Mouse (Mus musculus) CH12.LX (cell line): Measurements from ENCODE around the gene Slc27a1. TPM values are rescaled to one million over a fixed set of nuclear protein-coding genes. Genes with fewer than 3 reads are reported as not detected.

Source experiments
- DNase-seq: peaks from one replicate; pipeline ENCODE4 v3.0.0-alpha.2; 2013; ENCODE audit errors: extremely low read depth
- H3K27ac ChIP-seq: 2 replicates; pipeline ENCODE4 v1.5.1; 2012; ENCODE audit warnings: low read depth, mild to moderate bottlenecking, control low read depth, moderate library complexity; ENCODE audit not compliant: insufficient read depth
- H3K27me3 ChIP-seq: replicated peaks from 2 replicates; pipeline ENCODE3; 2012; ENCODE audit warnings: inconsistent platforms
- H3K36me3 ChIP-seq, 2 experiments: replicated peaks in 1 of 2; 2 replicates each; pipeline versions ENCODE3 to v1.6.1; 2012; ENCODE audit warnings: inconsistent platforms in 1 of 2, low read length in 1 of 2, mild to moderate bottlenecking in 1 of 2, mixed read lengths in 1 of 2, moderate library complexity in 1 of 2; ENCODE audit not compliant: control insufficient read depth in 1 of 2, insufficient read depth in 1 of 2
- H3K4me1 ChIP-seq, 2 experiments: 2 replicates each; pipeline ENCODE4 v1.6.1; 2012; ENCODE audit warnings: inconsistent platforms in 1 of 2, moderate library complexity in 1 of 2; ENCODE audit not compliant: insufficient read depth in 2 of 2, control insufficient read depth in 1 of 2
- H3K4me2 ChIP-seq: 2 replicates; pipeline ENCODE4 v1.6.1; 2012; ENCODE audit warnings: low read depth, mild to moderate bottlenecking, control low read depth; ENCODE audit not compliant: poor library complexity, insufficient read depth, severe bottlenecking
- H3K4me3 ChIP-seq, 3 experiments: fragments of 150-350 bp in 1 of 3; sonication (generic) in 1 of 3; replicated peaks in 1 of 3; 2 replicates each; pipeline versions ENCODE3 to v1.5.1; 2011 to 2012; ENCODE audit warnings: low read depth in 2 of 3, low read length in 2 of 3, mild to moderate bottlenecking in 2 of 3, moderate library complexity in 2 of 3, control low read depth in 1 of 3, improper control_type of control experiment in 1 of 3, inconsistent platforms in 1 of 3, mixed read lengths in 1 of 3; ENCODE audit not compliant: poor library complexity in 1 of 3
- H3K79me2 ChIP-seq: replicated peaks from 2 replicates; pipeline ENCODE4 v1.6.1; 2012; ENCODE audit warnings: mild to moderate bottlenecking, moderate library complexity; ENCODE audit not compliant: control insufficient read depth, poor library complexity, insufficient read depth, severe bottlenecking; ENCODE audit errors: extremely low read depth
- H3K9ac ChIP-seq: 2 replicates; pipeline ENCODE4 v1.6.1; 2012; ENCODE audit warnings: low read depth, mild to moderate bottlenecking, control low read depth, moderate library complexity; ENCODE audit not compliant: insufficient read depth
- H3K9me3 ChIP-seq: replicated peaks from 2 replicates; pipeline ENCODE3; 2012; ENCODE audit warnings: low read length, inconsistent platforms, mixed read lengths
- EP300 ChIP-seq: IDR thresholded peaks from 2 replicates; pipeline ENCODE4 v1.6.1; 2011; ENCODE audit warnings: low read length, improper control_type of control experiment
- HCFC1 ChIP-seq: IDR thresholded peaks from 2 replicates; pipeline ENCODE4 v1.6.1; 2012; ENCODE audit warnings: low read depth, mild to moderate bottlenecking, inconsistent platforms, low read length, improper control_type of control experiment
- IRF4 ChIP-seq: IDR thresholded peaks from 2 replicates; pipeline ENCODE4 v1.6.1; 2014; ENCODE audit warnings: low read depth, mild to moderate bottlenecking, inconsistent platforms, low read length, improper control_type of control experiment
- MAFK ChIP-seq: IDR thresholded peaks from 2 replicates; pipeline ENCODE4 v1.6.1; 2011; ENCODE audit warnings: low read length, improper control_type of control experiment; ENCODE audit not compliant: insufficient replicate concordance
- MAX ChIP-seq: IDR thresholded peaks from 2 replicates; pipeline ENCODE4 v1.6.1; 2011; ENCODE audit warnings: low read length, improper control_type of control experiment
- NELFE ChIP-seq: IDR thresholded peaks from 2 replicates; pipeline ENCODE4 v1.6.1; 2011; ENCODE audit warnings: low read depth, low read length, improper control_type of control experiment
- NRF1 ChIP-seq: IDR thresholded peaks from 2 replicates; pipeline ENCODE4 v1.6.1; 2014; ENCODE audit warnings: low read depth, mild to moderate bottlenecking, inconsistent platforms, low read length, improper control_type of control experiment, moderate library complexity
- PAX5 ChIP-seq: IDR thresholded peaks from 2 replicates; pipeline ENCODE4 v1.6.1; 2012; ENCODE audit warnings: low read length, inconsistent platforms, mixed read lengths
- POLR2A ChIP-seq: IDR thresholded peaks from 2 replicates; pipeline ENCODE4 v1.6.1; 2011; ENCODE audit warnings: low read depth, mild to moderate bottlenecking, improper control_type of control experiment, low read length
- POLR2AphosphoS2 ChIP-seq: IDR thresholded peaks from 2 replicates; pipeline ENCODE4 v1.6.1; 2011; ENCODE audit warnings: low read depth, low read length, improper control_type of control experiment
- RCOR1 ChIP-seq: conservative IDR thresholded peaks from 2 replicates; pipeline ENCODE4 v1.6.1; 2012; ENCODE audit warnings: low read depth, mild to moderate bottlenecking, inconsistent platforms, low read length, improper control_type of control experiment
- UBTF ChIP-seq: IDR thresholded peaks from 2 replicates; pipeline ENCODE4 v1.6.1; 2012; ENCODE audit warnings: low read depth, mild to moderate bottlenecking, inconsistent platforms, low read length, improper control_type of control experiment, moderate library complexity
- USF1 ChIP-seq: IDR thresholded peaks from 2 replicates; pipeline ENCODE4 v1.6.1; 2014; ENCODE audit warnings: low read depth, mild to moderate bottlenecking, inconsistent platforms, low read length, improper control_type of control experiment
- USF2 ChIP-seq: conservative IDR thresholded peaks from 2 replicates; pipeline ENCODE4 v1.6.1; 2011; ENCODE audit warnings: low read depth, low read length, improper control_type of control experiment
- ZC3H11A ChIP-seq: IDR thresholded peaks from 2 replicates; pipeline ENCODE4 v1.6.1; 2012; ENCODE audit warnings: low read depth, mild to moderate bottlenecking, inconsistent platforms, low read length, improper control_type of control experiment
- dilution Hi-C: fragments of 300-500 bp; cut with MboI; formaldehyde crosslinking; loops from 2 replicates; pipeline ENCODE4 v1.14.3; 2020; ENCODE audit warnings: low sequenced_read_pairs; ENCODE audit not compliant: extremely low pct_unique_long_range_greater_than_20kb, extremely low pct_ligation_motif_present
- in situ Hi-C: fragments of 300-500 bp; cut with MboI; formaldehyde crosslinking; loops from 3 replicates; pipeline ENCODE4 v1.14.3; 2019; ENCODE audit warnings: low sequenced_read_pairs, low pct_ligation_motif_present, low pct_unique_long_range_greater_than_20kb, mixed read lengths
- polyA plus RNA-seq: library from polyadenylated mRNA; unstranded; fragments of >175 nt; gene quantifications from 2 replicates; pipeline ENCODE4 v1.2.1, GENCODE M21; 2012; ENCODE audit warnings: low read depth; ENCODE audit not compliant: insufficient read length
- total RNA-seq, 2 experiments: library from RNA; depleted of rRNA; stranded (reverse); fragments of 300-350 nt in 1 of 2; fragments of >200 nt in 1 of 2; gene quantifications; 2 replicates each; pipeline ENCODE4 v1.2.3; 2012 to 2014

The Slc27a1 gene
- total and polyA plus RNA-seq, 3 experiments: 1.8 to 4.0 (median 2.4) TPM

GRCm38 (mm10) chr8:71567587-71567986 lies 1.1 kb upstream of the Slc27a1 start:
- dilution Hi-C loops: no loop called here
- H3K27me3 ChIP-seq: peaks cover 7% of the 10 kb centered on the region

DNA sequence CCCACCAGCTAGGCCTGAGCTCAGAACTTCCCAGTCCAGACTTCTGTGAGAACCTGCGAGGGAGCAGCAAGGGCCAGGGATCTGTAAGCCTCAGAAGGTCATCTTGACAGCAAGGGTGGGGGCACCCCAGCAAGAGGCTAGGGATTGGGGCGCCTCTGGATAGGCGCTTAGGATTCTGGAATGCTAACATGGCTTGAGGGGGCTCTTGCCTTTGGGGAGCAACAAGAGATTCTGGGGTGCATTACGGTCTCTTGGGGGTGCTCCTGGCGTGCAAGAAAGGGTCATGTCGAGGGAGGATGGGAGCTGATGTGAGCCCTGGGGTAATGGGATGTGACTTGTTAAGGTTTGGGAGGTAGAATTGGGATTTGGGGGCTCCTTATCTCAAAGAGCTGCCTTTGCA lies 259 bp downstream of the Slc27a1 start:
- no peaks in the 10 kb centered on the region for H3K36me3 ChIP-seq
- H3K79me2 ChIP-seq: no peaks in the 10 kb centered on the region
- DNase-seq: no peak
- no peak overlapping the region for H3K4me3 ChIP-seq
- no peak overlapping the region for H3K4me2 ChIP-seq
- in situ Hi-C loops (no loop called here), dilution Hi-C loops (no loop called here)
- no peak overlapping the region for H3K27ac ChIP-seq
- no peak for TF ChIP-seq MAFK
- no peak for TF ChIP-seq EP300
- TF ChIP-seq RCOR1: no peak
- TF ChIP-seq USF1: no peak
- no peak for TF ChIP-seq USF2
- H3K9ac ChIP-seq: no peak overlapping the region
- peaks cover 5 to 13% of the 10 kb centered on the region in 2 experiments; a peak in 3 of 4 replicates for H3K4me1 ChIP-seq
- peaks cover 3% of the 10 kb centered on the region for H3K27me3 ChIP-seq
- H3K9me3 ChIP-seq: peaks cover 14% of the 10 kb centered on the region

More at GRCm38 (mm10) chr8:71567587-71567986, 1.1 kb upstream of the Slc27a1 start:
- TF ChIP-seq USF2 (no peak), RCOR1 (no peak), HCFC1 (no peak), MAX (no peak), POLR2A (no peak), POLR2AphosphoS2 (no peak), ZC3H11A (no peak), IRF4 (no peak), NELFE (no peak), NRF1 (no peak), PAX5 (no peak), EP300 (no peak), UBTF (no peak)
- TF ChIP-seq, all 38 proteins: peak for 0
- Histone ChIP-seq H3K4me2 (no peak overlapping the region), H3K4me1 (peaks cover 7 to 19% of the 10 kb centered on the region in 2 experiments; a peak in 3 of 4 replicates), H3K36me3 (no peaks in the 10 kb centered on the region), H3K9me3 (peaks cover 16% of the 10 kb centered on the region), H3K27ac (no peak overlapping the region), H3K9ac (no peak overlapping the region), H3K79me2 (no peaks in the 10 kb centered on the region), H3K4me3 (no peak overlapping the region)
- DNase-seq: no peak
- in situ Hi-C loops: no loop called here
